Mouse (Mus musculus): ENCODE measurements around the gene Cd38.

GRCm38 (mm10) chr5:43921877-43922276, 53.5 kb downstream of the Cd38 start:
- no peak for TF ChIP-seq CTCF (IDR thresholded peaks at IDR 0.05; ENCODE audit: low read depth)
- TF ChIP-seq EP300 (IDR thresholded peaks at IDR 0.05; ENCODE audit: low read depth) = no peak

All from heart, postnatal 0 days (tissue).